Mouse (Mus musculus) liver, adult 10 weeks (tissue): ENCODE measurements around the gene Magohb. TPM values are rescaled to one million over a fixed set of nuclear protein-coding genes. Genes with fewer than 3 reads are reported as not detected.

Experiments
- polyA plus RNA-seq: library from polyadenylated mRNA; stranded (reverse); fragments of 350-450 nt; fragmentation: Illumina TruSeq; extraction: RNeasy Lipid Tissue Mini Kit (QIAGEN cat#74804); gene quantifications from one replicate; pipeline ENCODE4 v1.2.3, GENCODE M21; 2014; ENCODE audit warnings: low read depth, low replicate concordance

Gene Magohb
- 13.9 TPM for polyA plus RNA-seq

DNA sequence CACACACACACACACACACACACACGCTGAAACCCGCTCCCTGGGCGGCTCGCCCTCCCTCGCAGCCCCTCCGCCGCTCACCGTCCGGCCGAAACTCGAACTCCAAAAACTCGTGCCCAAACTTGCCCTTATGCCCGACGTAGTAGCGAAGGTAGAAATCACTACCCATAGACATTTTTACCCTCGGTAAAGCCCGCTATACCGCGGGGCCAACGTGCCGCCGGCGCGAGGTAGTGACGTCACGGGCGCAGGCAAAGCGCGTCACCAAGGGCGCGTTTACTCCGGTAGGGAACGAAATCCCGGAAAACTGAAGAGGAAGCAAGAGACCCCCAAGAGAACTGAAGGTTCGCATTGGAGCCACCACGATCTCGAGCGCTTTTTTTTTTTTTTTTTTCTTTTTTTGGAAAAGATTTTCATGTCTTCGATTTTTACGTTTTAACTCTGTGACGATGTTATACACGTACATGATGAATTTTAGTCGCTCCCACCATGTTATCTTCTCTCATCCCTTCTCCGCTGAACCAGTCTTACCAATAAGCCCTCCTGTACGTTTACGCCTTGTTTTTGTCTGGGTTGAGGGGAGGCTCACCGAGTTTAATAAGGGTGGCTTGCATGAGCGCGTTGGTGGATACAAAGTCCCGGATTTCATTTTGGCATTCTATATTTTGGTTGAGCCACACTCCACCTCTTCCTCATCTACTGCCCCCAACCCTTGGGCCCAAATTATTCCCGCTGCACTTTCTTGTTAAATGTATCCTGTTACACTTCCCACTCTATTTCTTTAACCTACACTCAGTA, at the start of gene Magohb:
Magohb (minus strand) TSS at position 254 of the 798 bp plus-strand sequence.

DNA sequence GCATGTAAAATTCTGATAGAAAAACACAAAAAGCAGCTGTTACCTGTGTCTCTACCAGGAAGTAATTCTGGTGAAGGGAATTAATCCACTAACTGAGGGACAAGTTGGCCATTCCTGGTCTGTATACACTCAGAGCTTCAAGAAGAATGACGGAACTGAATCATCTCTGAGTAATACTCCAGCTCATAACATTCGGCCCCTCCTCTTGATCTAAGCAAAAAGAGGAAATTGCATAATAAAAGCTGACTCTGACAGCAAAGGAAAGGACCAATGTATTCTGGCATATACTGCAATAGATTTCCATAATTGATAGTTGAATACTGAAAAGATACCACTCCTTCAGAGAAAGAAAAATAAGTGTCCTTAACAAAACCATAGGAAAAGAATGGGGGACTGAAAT, 45.8 kb downstream of the Magohb start, which contains the start of gene Klra2:
Klra2 (minus strand) TSS at position 157 of the 400 bp plus-strand sequence.

Other genes starting within 250 kb of the Magohb start
- 7.4 TPM for gene Klra2, start 45.9 kb downstream of the Magohb start, polyA plus RNA-seq
- gene Styk1, start 60.4 kb upstream of the Magohb start, polyA plus RNA-seq: 0.11 TPM
- gene Ybx3, start 95.2 kb upstream of the Magohb start, polyA plus RNA-seq: 19.9 TPM
- gene 5430401F13Rik, start 193.2 kb upstream of the Magohb start, polyA plus RNA-seq: not detected
- not detected for gene Gm6619, start 193.2 kb upstream of the Magohb start, polyA plus RNA-seq